Mouse (Mus musculus): ENCODE results near the gene Mrps5.
"Not testable (repeated sequence)": the region's sequence is repeated elsewhere in the genome, so short reads cannot be mapped to it uniquely, and the experiment has no call there.

The Mrps5 gene

DNA sequence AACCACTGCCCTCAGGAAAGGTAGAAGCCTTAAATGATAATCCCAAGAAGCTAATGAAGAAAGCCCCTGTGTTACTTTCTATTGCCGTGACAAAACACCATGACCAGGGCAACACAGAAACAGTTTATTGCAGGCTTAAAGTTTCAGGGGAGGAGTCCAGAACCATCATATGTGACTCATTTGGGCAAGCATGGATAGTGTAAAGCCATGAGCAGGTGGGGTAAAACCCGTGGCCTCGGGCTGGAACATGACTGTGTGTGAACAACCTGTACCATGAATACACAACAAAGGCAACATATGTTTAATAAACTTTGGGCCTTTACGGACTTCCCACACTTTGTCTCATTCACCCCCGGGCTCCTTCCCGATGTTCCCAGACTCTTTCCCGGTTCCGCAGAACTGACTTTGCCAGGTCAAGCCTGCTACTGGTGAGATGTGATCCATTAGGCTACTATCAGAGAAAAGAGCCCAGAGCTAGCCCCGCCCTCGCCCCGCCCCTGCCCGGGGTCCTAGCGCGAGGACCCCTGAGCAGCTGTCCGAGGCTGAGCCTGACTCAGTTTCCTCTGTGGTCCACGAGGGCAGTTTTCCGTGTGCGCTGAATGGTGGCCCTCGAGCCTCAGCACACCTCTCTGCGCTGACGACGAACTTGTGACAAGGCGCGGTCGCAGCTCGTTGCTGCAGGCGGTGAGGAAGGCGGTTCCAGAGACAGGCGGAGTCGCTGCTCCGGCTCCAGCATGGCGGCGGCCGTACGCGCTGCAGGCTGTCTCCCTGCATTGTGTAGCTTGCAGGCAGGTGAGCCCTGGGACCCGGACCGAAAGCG lies at the start of gene Mrps5, which contains the start of gene Zfp661:
Mrps5 (plus strand) TSS at position 529 of the 820 bp plus-strand sequence.
Zfp661 (minus strand) TSS at position 401 of the 820 bp plus-strand sequence.
- peak; percentile 83 to 88 for DNase-seq

DNA sequence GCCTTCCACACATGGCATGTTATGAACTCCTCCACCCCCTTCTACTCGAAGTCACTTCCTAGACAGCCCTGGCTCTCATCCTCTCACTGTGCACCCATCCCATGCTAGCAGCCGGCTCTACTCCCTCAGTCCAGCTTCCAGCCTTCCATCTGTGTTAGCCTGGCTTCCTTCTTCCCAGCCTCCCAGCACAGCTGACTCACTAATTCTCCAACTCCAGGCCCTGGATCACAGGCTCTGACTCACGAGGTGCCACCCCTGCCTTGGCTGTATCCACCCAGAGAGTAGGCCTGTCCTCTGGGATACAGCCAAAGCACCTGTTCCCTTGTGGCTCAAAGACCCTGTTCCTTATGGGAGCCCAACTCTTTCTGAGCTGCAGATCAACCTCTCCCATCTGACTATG lies 49.5 kb upstream of the Mrps5 start:
- no peak for DNase-seq

DNA sequence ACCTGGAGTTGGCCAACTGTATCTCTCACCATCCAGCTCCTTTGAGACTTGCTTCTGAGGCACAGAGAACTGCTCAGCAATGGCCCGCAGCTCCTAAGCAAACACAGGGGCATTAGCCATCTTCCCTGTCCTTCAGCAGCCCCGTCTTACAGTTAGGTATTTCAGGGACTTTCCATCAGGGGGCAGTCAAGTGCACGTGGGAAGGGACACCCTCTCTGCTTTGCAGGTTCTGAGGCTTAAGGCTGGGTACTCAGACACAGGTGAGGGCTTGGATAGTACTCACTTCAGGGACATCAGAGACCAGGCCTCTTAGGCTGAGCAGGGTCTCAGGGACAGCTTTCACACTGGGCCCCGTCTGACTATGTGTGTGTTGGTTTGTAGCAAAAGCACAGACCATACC lies 47.5 kb upstream of the Mrps5 start:
- DNase-seq: no peak

DNA sequence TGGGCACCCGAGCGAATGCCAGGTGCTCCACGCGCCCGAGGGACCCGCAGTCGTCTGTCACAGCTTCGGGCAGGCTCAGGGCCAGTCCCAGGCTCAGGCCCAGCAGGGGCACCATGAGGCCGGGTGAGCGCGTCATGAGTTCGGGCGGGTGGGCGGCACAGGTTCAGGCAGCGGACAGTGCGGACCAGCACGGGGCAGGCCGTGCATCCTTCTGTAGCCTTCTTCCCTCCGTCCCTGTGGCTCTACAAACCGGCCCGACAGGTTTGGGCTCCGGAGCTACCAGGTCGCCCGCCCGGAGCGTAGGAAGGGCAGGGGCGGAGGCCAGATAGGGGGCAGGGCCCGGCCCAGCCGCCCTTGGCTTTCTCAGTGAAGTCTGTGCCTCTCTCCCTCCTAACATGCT lies 45.8 kb upstream of the Mrps5 start, which contains the start of gene Prom2:
Prom2 (minus strand) TSS at position 283 of the 400 bp plus-strand sequence.
- DNase-seq: peak; percentile 29 to 58

DNA sequence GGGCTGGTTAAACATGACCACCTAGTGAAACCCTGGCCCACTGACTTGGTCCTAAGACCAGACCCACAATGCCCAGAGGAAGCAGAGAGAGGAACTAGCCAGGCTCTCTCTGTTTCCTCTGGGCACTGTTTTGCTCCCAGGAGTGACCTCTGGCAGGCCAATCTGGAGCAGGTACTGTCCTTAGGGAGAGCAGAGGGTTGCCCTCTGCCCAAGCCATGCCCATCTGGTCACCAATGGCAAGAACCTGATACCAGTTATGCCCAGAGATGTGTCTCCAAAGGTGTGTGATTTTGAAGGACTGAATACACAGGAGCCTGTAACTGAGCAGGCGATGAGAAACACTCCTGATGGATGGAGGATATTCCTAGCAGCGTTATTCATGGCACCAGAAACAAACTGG lies 45.3 kb upstream of the Mrps5 start:
- no peak for DNase-seq

DNA sequence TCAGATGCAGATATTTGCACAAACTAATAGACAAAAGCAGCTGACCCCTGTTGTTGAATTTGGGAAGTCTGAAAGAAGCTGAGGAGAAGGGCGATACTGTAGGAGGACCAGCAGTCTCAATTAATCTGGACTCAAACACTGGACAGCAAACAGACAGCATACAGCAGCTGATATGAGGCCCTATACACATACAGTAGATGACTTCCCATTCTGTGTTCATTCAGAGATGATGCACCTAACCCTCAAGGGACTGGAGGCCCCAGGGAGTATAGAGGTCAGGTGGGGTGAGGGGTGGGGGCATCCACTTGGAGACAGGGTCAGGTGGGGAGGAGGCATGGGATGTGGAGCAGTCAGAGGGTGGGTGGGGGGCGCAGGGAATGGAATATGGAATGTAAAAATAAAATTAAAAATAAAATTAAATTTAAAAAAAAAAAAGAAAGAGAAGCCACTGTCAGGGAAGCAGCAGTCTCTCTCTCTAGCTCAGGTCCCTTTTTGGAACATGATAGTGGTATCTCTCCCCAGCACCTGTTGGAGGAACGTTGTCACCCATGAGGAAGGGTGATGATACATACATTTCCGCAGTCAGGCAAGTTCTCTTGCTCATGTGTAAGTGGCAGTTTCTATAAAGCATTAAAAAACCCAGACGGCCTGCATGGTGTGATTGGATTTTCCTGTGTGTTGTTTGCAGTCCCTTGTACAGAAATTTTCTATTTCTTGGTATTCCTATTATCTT lies 38.5 kb upstream of the Mrps5 start:
- no peak for DNase-seq

DNA sequence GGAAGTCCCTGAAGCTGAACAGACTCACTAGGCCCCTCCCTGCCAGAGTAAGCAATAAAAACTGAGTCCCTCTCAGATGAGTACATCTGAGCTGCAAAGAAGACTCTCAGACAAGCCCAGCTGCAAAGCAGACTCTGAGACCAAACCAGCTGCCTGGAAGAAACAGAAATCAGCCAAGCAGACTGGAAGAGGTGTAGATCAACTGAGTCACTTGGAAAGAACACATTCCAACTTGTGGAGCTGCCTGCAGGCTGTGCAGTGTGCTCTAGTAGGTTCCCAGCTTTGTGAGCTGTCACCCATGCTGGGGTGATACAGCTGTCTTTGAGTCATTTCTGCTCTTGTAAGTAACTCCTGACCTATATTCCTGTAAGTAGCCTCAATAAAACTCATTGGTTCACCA lies 37.3 kb upstream of the Mrps5 start:
- no peak for DNase-seq

DNA sequence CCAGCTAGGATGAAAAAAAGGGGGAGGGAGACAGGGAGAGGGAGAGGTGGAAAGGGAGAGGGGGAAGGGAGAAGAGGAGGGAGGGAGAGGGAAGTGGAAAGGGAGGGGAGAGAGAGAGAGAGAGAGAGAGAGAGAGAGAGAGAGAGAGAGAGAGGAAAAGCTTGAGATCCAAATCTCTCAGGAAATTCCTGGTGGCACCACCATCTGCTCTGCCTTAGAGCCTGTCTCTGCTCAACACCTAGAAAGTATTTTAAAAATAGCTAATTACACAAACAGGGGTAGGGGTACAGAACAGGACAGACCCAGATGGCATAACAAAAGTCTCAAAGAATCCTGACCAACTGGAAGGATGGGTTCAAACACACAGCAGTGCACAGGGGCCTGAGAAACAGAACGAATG lies 36.6 kb upstream of the Mrps5 start:
- DNase-seq: no peak

DNA sequence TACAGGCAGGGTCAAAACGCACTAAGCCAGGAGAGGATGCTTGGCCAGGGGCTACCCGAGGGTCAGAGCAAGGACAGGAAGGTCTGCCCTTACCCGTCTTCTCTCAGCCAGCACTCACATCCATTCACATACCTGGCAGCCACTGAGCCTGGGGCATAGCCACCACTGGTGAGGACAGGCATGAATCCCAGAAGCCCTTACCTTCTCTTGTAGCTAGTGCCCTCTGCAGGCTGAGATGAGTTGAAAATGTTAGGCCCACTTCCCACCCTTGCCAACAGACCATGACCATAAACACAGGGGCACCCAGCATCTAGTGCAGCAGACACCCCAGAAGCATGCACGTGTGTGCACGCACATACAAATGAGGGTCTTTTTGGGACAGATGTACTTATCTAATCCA lies 35.9 kb upstream of the Mrps5 start:
- no peak for DNase-seq

DNA sequence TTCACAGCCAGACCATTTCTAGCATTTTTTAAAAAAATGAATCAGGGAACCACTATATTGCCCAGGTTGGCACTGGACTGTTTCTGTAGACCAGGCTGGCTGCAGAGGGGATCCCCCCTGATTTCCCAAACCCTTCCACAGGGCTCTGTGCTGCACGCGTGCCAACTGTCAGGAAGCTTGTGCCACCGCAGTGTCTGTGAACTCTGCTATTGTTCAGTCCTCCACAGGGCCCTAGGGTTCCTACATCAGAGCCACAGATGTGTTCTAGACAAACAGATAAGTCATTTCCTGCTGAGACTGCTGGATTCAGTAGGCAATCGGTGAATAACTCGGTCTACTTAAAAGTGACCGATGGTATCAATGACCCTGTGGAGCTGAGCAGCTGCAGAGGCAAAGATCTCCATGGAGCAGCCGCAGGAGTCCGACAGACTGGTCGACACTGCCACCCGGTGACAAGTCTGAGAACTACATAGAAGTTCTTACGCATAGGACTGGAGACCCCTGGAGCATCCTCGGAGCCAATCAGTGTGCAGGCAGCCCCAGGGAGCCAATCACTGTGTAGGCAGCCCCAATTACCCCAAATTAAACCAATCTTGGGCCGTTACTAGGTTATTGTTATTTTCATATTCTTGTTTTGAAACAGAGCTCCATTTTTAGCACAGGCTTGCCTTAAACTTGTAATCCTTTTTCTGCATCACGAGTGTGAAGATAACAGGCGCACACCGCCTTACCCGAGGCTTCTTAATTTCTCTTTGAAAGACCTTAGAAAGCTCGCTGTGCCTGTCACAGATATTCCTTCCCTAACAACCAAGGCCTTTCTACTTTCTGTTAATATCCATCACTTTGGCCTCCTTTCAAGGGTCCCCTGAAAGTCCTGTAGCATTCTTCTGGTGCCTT lies 27.7 kb upstream of the Mrps5 start:
- peak; percentile 82 to 90 for DNase-seq

DNA sequence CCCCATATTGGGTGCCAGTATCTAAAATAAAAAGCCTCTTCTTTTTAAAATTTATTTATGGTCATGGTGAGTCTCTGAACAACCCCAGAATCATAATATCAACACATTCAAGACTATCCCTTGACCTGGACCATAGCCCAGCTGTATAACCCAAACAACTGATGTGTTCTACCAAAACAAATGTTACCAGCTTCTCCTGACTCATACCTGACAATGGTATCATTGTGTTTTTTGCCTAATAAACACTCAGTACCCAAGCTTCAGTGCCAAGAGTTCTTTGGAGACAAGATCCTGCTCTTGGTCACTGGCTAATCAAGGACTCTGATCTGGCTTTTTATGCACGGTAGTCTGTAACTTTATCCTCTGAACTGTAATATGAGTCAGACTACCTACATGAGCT lies 13.7 kb upstream of the Mrps5 start:
- no peak for DNase-seq

DNA sequence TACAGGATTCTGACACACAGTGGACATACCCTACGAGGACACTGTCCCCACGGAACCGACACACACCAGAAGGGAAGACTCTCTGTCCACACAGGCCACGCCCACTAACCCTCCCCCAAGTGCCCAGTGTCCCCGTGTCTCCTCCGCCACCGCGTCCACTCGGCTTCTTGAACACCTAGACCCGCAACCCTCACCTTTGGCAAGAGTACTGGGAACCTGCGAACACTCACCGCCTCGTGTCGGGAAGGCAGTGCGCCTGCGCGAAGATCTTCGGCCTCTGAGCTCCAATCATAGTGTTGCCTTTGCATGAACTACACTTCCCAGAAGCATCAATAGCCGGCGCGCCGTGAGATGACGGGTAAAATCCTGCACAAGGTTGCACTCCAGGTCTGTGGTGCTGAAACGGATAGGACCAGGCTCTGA lies 2.6 kb upstream of the Mrps5 start:
- peak; percentile 92 to 94 for DNase-seq

DNA sequence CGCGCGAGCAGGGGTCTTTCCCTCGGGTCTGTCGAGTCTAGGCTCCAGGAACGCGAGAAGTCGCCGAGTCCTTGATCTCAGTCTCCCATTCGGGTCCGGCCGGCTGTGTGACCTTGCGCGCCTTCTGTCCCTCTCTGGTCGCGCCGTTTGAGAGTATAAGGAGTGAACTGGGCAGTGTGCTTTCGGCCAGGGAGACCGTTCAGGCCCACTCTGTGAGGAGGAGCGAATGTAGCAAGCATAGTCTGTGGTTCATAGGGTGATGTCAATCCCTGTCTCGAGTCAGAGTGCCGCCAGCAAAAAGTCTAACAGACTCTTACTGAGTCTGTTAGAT lies 457 bp downstream of the Mrps5 start:
- DNase-seq: no peak

DNA sequence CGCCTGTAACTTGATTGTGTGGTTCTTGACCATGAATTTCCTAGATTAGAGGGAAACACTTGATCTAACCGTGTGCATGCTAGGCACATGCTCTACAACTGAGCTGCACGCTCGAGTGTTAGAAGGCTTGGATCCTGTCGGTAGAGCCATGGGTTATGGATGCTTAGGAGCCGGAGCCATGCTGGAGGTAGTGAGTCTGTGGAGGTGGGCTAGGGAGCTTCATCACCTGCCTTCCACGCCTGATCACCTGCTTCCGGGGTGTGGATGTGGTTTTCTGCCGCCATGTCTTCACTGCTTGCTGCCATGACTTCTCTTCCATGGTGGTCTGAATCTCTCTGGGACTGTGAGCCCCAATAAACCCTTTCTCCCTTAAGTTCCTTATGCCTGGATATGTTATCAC lies 1.9 kb downstream of the Mrps5 start:
- no peak for DNase-seq

DNA sequence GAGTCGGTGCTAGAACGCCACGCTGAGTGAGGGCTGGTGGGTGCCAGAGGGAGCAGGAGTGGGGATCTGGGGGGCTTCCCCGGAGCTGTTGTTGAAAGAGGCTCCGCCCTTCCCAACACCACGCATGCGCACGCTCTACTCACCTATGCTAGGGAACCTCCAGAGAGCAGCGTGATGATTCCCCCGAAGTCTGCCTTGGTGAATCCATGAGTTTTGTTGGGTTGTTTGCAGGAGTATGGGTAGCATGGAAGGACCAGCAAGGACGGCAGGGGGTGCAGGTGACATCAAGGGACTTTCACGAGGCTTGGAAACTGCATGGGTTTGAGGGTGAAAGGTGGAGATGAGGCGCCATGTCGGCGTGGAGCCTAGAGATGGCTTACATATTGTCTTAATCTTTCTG lies 3.2 kb downstream of the Mrps5 start:
- DNase-seq: no peak

DNA sequence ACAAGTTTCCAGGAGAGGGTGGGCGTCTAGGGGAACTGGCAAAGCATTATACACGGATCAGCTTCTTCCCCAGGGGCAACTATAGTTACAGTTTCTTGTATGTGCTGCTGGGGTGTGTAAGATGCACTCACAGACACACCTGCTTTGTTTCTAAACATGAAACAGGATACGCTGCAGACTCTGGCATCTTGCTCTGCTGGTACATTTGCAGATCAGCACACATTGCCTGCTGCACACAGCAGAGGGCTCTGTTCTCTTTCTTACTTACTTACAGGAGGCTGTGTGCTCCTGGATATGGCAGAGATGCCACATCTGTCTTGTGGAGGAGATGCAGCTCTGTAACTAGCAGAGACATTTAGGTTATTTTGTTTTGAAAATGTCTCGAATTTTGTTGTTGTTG lies 3.8 kb downstream of the Mrps5 start:
- no peak for DNase-seq

DNA sequence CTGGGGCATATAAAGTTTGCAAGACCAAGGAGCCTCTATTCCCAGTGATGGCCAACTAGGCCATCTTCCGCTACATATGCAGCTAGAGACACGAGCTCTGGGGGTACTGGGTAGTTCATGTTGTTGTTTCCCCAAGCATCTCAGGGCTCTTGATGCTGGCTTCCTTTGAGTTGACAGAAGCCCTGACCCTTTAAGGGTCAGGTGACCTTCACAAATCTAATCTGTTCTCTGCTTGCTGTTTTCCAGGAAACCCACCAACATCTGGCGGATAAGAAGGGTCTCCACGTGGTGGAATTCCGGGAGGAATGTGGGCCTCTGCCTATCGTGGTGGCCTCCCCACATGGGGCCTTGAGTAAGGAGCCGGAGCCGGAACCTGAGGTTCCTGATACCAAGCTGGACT lies 16.4 kb downstream of the Mrps5 start:
- DNase-seq: not testable (repeated sequence)

DNA sequence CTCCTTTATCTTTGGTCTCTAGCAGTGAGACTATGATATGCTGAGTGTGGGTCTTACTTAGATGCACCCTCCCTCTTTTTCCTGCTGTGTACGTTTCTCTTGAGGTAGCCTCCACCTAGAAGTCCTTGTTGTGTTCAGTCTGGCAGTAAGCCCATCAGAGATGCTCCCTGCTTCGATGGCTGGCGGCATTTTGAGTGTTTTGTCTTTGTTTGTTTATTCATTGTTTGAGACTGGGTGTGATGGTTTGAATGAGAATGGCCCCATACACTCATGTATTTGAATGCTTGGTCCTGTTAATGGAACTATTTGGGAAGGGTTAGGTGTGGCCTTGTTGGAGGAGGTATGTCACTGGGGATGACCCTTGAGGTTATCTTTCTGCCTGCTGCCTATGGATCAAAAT lies 18.2 kb downstream of the Mrps5 start:
- no peak for DNase-seq

DNA sequence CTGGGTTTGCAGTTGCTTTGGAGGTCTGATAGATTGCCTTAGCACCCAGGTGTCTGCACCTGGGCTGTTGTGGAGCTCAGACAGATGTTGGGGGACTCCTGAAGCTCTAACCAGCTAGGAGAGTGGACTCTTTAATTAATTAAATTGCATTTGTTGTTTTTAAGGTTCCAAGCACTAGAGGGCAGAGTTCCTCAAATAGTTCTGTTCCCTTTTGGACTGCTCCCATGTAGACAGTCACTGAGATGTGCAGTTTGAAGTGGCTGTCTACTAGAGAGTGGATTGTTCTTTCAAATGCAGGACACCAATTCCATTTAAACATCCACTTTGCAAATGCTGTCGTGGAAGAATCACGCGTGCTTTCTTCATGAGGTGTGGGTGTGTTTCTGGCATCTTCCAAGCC lies 21.2 kb downstream of the Mrps5 start:
- no peak for DNase-seq

DNA sequence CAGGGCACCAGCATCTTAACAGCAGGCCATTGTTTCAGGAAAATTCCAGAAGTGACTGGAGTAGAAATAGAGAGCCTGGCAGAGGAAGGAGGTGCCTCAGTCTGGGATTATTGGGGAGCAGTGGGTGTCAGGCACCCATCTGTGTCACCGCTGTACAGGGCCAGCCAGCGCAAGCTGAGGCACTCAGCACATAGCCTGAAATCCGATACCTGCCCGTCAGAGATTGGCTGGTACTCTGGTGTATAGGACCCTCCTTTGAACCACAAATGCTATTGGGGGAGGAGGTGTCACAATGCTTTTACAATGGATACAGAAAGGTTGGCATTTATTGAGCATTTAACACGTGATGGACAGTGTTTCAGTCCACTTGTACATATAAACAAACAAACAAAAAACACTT lies 22.0 kb downstream of the Mrps5 start:
- no peak for DNase-seq

DNA sequence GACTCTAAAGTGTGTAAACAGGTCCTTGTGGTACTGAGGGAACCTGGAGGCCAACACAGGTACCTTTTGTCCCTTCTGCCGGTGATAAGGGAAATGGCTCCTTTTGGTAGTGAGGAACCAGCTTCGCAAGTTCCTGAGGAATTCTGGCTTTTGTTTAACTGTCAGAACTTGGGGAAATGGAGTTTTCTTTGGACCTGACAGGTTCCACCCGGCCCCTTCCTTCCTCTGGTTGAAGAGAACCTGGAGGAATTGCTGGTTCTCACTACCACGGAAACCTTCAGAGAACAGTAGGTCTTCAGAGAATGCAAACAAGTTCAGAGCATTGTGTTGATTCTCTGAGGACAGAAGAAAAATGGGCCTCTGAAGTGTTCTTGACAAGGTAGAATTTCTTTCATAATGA lies 24.4 kb downstream of the Mrps5 start:
- no peak for DNase-seq

DNA sequence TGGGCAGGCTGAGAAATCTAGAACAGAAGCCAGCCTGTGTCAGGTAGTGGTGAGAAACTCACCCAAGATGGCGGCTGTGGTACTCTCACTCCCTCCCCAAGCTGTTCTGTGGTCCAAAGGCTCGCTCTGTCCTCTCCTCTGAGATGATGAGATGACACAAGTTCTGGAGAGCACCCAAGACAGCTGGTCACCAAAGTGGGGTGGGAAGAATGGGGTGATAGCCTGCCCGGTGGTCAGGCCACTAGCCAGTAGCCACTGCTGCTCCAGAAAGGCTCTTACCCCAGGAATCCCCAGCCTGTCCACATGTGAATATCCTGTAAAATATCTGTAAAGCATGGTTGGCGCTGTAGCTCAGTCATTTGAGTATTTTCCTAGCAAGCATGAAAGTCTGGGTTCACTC lies 25.3 kb downstream of the Mrps5 start:
- DNase-seq: no peak

DNA sequence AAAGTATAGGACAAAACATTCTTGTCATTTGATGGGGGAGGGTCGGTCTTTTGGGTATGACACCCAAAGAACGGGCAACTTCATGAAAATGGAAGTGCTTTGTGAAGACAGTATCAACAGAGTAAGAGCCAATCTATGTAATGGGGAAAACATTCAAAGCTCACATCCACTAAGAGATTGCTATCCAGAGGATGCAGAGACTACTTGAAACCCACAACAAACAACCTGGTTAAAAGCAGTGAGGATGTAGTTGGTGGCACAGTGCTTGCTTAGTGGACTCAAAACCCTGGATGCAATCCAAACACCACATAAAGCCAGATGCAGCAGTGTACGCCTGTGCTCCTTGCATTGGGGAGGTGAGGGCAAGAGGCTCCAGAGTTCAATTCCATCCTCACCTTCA lies 32.3 kb downstream of the Mrps5 start:
- no peak for DNase-seq

Measured in lung, postnatal 4 days (tissue).